Mouse (Mus musculus) adrenal gland, postnatal 25 days (tissue): Measurements from ENCODE around the gene H2-Ab1. TPM values are rescaled to one million over a fixed set of nuclear protein-coding genes. Genes with fewer than 3 reads are reported as not detected.
"Not testable (repeated sequence)": the region's sequence is repeated elsewhere in the genome, so short reads cannot be mapped to it uniquely, and the experiment has no call there.

Experiments
- DNase-seq: peaks from one replicate; pipeline ENCODE4 v3.0.0; 2021; ENCODE audit warnings: mixed read lengths
- total RNA-seq: library from RNA; stranded (reverse); gene quantifications from 2 replicates; pipeline ENCODE4 v1.2.3, GENCODE M21; 2021

The H2-Ab1 gene
- total RNA-seq, 1 experiment from 2014 or later = 15.5 TPM

DNA sequence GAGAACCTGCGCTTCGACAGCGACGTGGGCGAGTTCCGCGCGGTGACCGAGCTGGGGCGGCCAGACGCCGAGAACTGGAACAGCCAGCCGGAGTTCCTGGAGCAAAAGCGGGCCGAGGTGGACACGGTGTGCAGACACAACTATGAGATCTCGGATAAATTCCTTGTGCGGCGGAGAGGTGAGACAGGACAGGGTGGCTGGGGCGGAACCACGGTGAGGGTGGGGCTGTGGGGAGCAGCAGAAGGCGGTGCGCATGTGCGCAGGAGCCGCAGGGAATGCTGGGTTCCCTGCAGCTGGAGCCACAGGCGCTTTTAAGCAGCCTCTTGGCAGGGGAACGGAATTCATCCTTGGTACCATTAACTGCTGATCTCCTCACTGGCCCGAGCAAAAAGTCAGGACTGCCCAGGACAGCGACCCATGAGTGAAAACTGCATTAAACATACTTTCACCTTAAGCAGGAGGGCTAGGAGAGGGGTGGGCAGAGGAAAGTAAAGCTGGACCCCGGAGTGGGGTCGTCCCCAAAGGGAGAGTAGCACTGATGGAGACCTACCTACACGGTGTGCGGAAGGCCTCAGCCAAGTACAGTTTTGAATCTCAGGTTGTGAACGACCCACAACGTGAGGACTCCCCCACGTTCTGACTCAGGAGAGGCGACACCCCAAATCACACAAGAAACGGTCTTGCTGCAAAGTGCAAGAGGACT, 52.3 kb downstream of the H2-Ab1 start:
- DNase-seq = peak; percentile 80

DNA sequence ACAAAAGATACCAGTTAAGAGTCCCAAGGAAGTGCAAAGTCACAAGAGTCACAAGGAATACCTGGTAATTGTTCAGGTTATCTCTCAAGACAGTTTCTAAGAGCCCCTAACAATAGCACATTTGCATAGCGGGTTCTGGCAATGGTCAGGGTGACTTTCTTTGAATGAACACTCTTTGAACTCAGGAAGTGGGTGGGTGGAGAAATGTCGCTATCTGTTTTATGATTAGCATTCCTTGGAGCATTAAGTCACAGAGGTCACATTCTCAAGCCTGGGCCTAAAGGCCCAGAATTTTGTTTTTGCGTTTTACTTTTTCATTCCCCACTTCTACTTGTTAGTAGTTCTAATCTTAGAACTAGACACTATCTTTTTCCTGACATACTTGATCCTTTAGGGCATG, 53.0 kb downstream of the H2-Ab1 start:
- DNase-seq = not testable (repeated sequence)

DNA sequence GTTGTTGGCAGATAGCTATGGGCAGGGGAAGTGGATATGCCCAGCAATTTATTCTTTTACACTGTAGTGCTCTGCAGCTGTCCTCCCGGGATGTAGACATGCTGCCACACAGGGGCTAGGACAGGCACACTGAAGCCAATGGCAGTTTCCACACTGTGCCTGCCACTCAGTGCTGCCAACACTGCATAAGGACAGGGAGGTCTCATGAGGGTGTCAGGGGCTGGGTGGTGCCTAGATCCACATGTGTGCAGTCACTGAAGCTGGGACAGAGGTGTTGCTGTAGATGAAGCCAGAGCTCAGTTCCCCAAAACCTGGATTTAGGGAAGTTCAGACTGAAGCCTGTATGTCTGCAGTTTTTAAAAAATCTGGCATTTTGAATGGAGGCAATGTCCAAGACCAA, 54.7 kb downstream of the H2-Ab1 start:
- no peak for DNase-seq

DNA sequence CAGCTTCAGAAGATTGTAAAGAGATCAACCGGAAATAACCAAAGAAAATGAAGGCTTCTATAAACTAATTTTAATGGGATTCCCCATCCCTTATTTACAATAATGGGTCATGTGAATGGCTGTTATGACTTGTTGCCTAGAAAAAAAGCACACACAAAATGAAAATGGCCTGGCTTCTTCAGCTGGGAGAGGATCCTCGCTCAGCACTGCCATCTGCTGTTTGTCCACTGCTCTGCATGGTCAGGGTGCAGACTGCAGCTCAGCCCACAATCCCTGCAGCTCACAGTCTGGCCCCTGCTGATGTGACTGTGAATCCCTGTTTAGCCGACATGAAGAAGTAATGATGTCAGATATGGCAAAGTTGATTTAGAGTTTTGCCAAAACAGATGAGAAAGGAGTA, 55.9 kb downstream of the H2-Ab1 start:
- peak; percentile 74 for DNase-seq

DNA sequence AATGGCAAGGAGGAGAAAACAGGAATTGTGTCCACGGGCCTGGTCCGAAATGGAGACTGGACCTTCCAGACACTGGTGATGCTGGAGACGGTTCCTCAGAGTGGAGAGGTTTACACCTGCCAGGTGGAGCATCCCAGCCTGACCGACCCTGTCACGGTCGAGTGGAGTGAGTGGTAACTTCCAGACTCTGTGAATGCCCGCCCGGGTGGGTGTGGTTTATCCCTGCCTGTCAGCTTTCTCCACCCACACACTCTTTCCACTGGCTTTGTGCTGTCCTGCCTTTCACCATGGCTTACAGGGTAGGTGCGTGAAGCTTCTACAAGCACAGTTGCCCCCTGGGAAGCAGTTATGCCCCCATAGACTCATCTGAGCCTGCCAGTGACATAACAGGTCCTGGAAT, 56.8 kb downstream of the H2-Ab1 start:
- DNase-seq = no peak

DNA sequence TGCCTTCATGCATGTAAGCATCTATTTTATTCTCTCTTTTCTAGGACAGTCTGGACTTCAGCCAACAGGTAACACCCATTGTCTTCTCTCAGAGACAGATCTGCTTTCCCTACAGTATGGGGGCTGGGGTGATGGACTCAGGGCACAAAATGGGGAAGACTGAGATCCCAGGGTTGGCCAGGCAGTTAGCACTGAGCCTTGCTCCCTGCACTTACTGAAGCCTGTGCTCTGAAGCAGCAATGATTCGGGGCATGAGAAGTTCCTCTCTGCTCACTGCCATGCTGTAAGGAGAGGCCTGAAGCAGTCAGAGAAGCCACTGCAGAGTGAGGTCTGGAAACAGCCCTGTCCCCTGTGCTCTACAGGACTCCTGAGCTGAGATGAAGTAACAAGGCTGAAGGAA, 58.0 kb downstream of the H2-Ab1 start:
- DNase-seq = no peak

DNA sequence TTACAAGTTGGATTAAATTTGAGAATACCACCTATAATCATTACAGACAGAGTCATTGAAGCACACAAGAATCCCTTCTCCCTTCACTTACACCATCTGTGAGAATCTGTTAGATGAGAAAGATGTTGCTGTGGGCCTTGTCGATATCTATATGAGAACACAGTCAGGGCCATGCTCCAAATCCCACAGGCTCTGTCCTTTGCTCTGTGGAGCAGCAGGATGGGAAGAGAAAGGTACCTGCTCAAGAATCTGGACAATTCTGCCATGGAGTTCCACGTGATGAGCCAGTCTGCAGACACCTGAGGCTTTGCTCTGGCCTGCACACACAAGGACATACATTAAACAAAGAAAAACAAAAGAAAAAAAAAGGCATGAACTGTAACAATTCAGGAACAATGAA, 59.2 kb downstream of the H2-Ab1 start:
- DNase-seq = no peak

DNA sequence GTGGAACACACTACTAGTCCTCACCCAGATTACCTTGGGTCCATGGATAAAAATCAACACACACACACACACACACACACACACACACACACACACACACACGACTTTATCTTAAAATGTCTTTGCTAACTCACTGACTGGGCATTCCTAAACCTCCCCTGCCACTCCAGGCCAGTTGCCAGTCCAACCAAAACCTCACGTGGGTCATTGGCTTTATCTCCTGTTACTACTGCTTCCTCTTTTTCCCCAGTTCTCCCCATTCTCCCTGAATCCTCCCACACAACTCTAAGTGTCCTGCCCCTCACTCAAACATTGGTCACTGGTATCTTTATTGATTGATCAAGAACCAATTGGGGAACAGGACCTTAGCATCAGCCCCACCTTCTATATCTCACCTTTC, 59.8 kb downstream of the H2-Ab1 start:
- no peak for DNase-seq

Other genes starting within 250 kb of the H2-Ab1 start
- gene Ring1, start 233.0 kb upstream of the H2-Ab1 start, total RNA-seq = 50.8 and 66.2 TPM in 2 replicates
- gene H2-Ke6, start 229.6 kb upstream of the H2-Ab1 start, total RNA-seq = 239 TPM in 2 replicates
- gene Slc39a7, start 226.0 kb upstream of the H2-Ab1 start, total RNA-seq = 149 and 162 TPM in 2 replicates
- gene Rxrb, start 225.9 kb upstream of the H2-Ab1 start, total RNA-seq = 66.8 and 71.0 TPM in 2 replicates
- gene Col11a2, start 218.3 kb upstream of the H2-Ab1 start, total RNA-seq = 0.91 and 3.0 TPM in 2 replicates
- gene H2-Oa, start 165.3 kb upstream of the H2-Ab1 start, total RNA-seq = 0.27 TPM in 1 of 2 replicates, not detected in the other
- gene H2-DMa, start 138.1 kb upstream of the H2-Ab1 start, total RNA-seq = 9.0 and 11.5 TPM in 2 replicates
- gene Brd2, start 135.1 kb upstream of the H2-Ab1 start, total RNA-seq = 209 and 233 TPM in 2 replicates
- 1.7 TPM in 1 of 2 replicates, not detected in the other for gene H2-DMb2, start 114.4 kb upstream of the H2-Ab1 start, total RNA-seq
- 2.4 and 3.0 TPM in 2 replicates for gene H2-DMb1, start 104.6 kb upstream of the H2-Ab1 start, total RNA-seq
- gene Tap1, start 70.1 kb upstream of the H2-Ab1 start, total RNA-seq = 14.4 and 20.9 TPM in 2 replicates
- 7.0 and 14.5 TPM in 2 replicates for gene Psmb9, start 69.9 kb upstream of the H2-Ab1 start, total RNA-seq
- gene Psmb8, start 60.0 kb upstream of the H2-Ab1 start, total RNA-seq = 11.7 and 23.5 TPM in 2 replicates
- gene Tap2, start 54.2 kb upstream of the H2-Ab1 start, total RNA-seq = 43.1 and 56.6 TPM in 2 replicates
- gene H2-Ob, start 18.8 kb upstream of the H2-Ab1 start, total RNA-seq = 0.43 TPM in 1 of 2 replicates, not detected in the other
- gene H2-Aa, start 30.1 kb downstream of the H2-Ab1 start, total RNA-seq = 14.2 and 19.2 TPM in 2 replicates
- gene H2-Eb1, start 48.2 kb downstream of the H2-Ab1 start, total RNA-seq = 14.0 and 18.1 TPM in 2 replicates
- gene H2-Eb2, start 68.0 kb downstream of the H2-Ab1 start, total RNA-seq = not detected in 2 replicates
- gene Btnl2, start 97.1 kb downstream of the H2-Ab1 start, total RNA-seq = 0.43 TPM in 1 of 2 replicates, not detected in the other
- not detected in 2 replicates for gene Btnl1, start 119.4 kb downstream of the H2-Ab1 start, total RNA-seq
- gene BC051142, start 141.1 kb downstream of the H2-Ab1 start, total RNA-seq = 1.7 and 3.4 TPM in 2 replicates
- gene Btnl4, start 219.6 kb downstream of the H2-Ab1 start, total RNA-seq = not detected in 2 replicates